Mouse (Mus musculus): ENCODE measurements at regions not wholly inside any gene's neighbourhood (a gene's known extent, or its start where the extent isn't known, plus 50 kb on each side); places are given as distances from the start of the nearest gene placed in this dataset.

DNA sequence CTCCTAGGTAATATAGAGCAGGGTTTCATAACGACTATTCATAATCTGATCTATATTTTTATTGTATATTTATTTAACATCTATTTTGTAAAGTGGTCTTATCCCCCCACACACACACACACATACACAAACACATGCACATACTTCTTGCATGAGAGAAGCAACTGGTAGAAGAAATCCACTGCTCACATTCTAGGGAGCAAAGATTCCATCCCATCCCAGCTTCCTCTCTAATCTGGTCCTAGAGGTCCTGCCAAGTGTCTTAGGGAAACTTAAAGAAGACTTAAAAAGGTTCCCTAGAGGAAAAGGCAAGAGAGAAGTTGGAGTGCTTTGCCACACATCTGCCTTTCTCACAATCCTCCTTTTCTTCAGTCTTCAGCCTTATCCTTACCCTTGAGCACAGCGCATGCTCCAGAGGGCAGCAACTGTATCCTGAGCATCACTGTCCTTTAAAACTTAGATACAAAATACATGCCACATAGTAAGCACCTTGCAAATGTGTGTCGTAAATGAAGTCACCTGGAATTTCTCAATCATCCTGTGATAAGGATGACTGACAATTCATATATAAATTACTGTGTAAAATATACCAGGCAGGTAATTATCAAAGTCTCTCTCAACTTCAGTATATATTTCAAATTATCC is 1677.9 kb upstream of the 5930422O12Rik start:
- H3K36me3 ChIP-seq: no peaks in the 10 kb centered on the region

DNA sequence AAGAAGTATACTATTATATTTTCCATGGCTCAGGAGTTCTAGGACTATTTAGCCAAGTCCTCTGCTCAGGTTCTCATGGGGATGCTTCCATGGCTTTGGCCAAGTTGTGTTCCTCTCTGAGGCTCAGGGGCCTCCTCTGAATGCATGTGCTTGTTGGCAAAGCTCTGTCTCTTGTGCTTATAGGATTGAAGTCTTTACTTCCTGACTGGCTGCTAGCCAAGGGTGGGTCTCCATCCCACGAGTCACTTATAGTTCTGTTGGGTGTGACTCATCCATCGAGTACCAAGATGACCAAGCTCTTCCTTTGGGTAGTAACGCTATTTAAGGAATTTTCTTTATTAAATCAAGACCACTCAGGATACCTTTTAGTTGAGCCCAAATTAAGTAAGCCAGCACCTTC is 1672.8 kb upstream of the 5930422O12Rik start:
- no peak for ATAC-seq (ENCODE audit: low FRiP score, low read depth)

More for the DNA sequence above, 1677.9 kb upstream of the 5930422O12Rik start:
- Histone ChIP-seq H3K27me3 (no peaks in the 10 kb centered on the region), H3K4me1 (no peaks in the 10 kb centered on the region), H3K4me3 (no peak overlapping the region), H3K9me3 (no peaks in the 10 kb centered on the region), H3K4me2 (replicated peaks) (no peak overlapping the region), H3K27ac (no peak overlapping the region), H3K9ac (no peak overlapping the region)
- ATAC-seq (ENCODE audit: low FRiP score, low read depth): no peak
- WGBS: 72% methylated on average over 3 of the region's 3 CpGs

DNA sequence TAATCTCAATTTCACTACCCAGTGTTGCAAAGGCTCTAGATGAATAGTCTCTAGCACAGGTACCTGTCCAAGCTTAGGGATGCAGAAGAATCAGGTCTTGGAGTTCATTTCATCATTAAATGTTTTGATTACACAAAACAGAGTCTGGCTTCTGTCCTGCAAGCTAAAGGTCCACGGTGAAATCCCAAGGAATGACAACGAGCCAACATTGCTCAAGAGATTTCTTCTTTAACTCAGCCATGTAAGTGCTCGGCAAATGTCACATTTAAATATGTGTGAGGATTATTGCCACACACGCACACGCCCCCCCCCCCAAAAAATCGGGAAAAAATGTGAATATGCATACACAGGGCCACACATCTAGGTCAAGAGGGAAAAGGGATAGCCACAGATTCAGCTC is 1666.4 kb upstream of the 5930422O12Rik start:
- Histone ChIP-seq H3K9me3 (no peaks in the 10 kb centered on the region), H3K27me3 (no peaks in the 10 kb centered on the region), H3K4me2 (replicated peaks) (no peak overlapping the region), H3K4me1 (peaks cover 7% of the 10 kb centered on the region; the same call in 1 of the 2 replicates), H3K9ac (no peak overlapping the region), H3K27ac (no peak overlapping the region), H3K36me3 (no peaks in the 10 kb centered on the region), H3K4me3 (no peak overlapping the region)
- 77% methylated on average over 6 of the region's 6 CpGs for WGBS
- ATAC-seq (ENCODE audit: low FRiP score, low read depth): no peak

More for the DNA sequence above, 1672.8 kb upstream of the 5930422O12Rik start:
- Histone ChIP-seq H3K36me3 (no peaks in the 10 kb centered on the region), H3K4me1 (no peaks in the 10 kb centered on the region), H3K4me3 (no peak overlapping the region), H3K27ac (no peak overlapping the region), H3K4me2 (replicated peaks) (no peak overlapping the region), H3K9me3 (no peaks in the 10 kb centered on the region), H3K9ac (no peak overlapping the region), H3K27me3 (no peaks in the 10 kb centered on the region)
- whole genome bisulfite sequencing: 72% methylated on average over 3 of the region's 3 CpGs

All from limb, embryonic 13.5 days (tissue).